ENCODE assay signal across 25 mouse cellular contexts in genomic region chr8:71967261-71967660, GRCm38 (mm10).
"Had no signal": no experiment of that assay in that cellular context is flagged by ENCODE, and none has a peak within 500 bp of the region (broad histone marks: within the 10 kb centered on the region; RNA-seq: fewer than 3 reads in every experiment).

No protein-coding gene starts in this region.

- H3K4me3 ChIP-seq: heart, embryonic 13.5 days; heart, embryonic 15.5 days; hindbrain, embryonic 13.5 days; hindbrain, embryonic 15.5 days; kidney, embryonic 15.5 days; limb, embryonic 12.5 days; liver, embryonic 12.5 days had no signal

- DNase-seq: gastrocnemius, postnatal 14 days; gastrocnemius, postnatal 36 days; heart, adult 18-20 months; heart, postnatal 14 days; heart, postnatal 36 days; kidney, adult 11 months; kidney, adult 2 months; kidney, adult 9 months; kidney, postnatal 14 days; kidney, postnatal 36 days; layer of hippocampus, adult 9-11 months; layer of hippocampus, postnatal 36 days; left cerebral cortex, postnatal 4 days; liver had no signal

- H3K4me1 ChIP-seq: heart, embryonic 13.5 days; hindbrain, embryonic 13.5 days; hindbrain, embryonic 15.5 days; kidney, embryonic 15.5 days; limb, embryonic 12.5 days; liver, embryonic 12.5 days had no signal

- H3K27me3 ChIP-seq: heart, embryonic 13.5 days; heart, embryonic 15.5 days; hindbrain, embryonic 13.5 days; hindbrain, embryonic 15.5 days; kidney, embryonic 15.5 days; limb, embryonic 12.5 days; liver, embryonic 12.5 days had no signal

- H3K27ac ChIP-seq: heart, embryonic 13.5 days; heart, embryonic 15.5 days; hindbrain, embryonic 13.5 days; hindbrain, embryonic 15.5 days; hindbrain, postnatal 0 days; kidney, embryonic 15.5 days; kidney, postnatal 0 days; limb, embryonic 12.5 days; liver, embryonic 12.5 days; liver, embryonic 14.5 days had no signal

- ATAC-seq: hindbrain, postnatal 0 days; intestine, embryonic 16.5 days; liver, embryonic 12.5 days had no signal

- H3K4me2 ChIP-seq: heart, embryonic 13.5 days; heart, embryonic 15.5 days; hindbrain, embryonic 13.5 days; hindbrain, embryonic 15.5 days; kidney, embryonic 15.5 days; limb, embryonic 12.5 days; liver, embryonic 12.5 days had no signal

- H3K9ac ChIP-seq: heart, embryonic 13.5 days; heart, embryonic 15.5 days; hindbrain, embryonic 13.5 days; hindbrain, embryonic 15.5 days; kidney, embryonic 15.5 days; limb, embryonic 12.5 days; liver, embryonic 12.5 days; liver, embryonic 14.5 days had no signal

- H3K9me3 ChIP-seq: heart, embryonic 15.5 days; hindbrain, embryonic 15.5 days; liver, embryonic 12.5 days had no signal
